Mouse (Mus musculus): Measurements from ENCODE around the gene Tbc1d10a.

- TF ChIP-seq CTCF (IDR thresholded peaks at IDR 0.05; ENCODE audit: low read depth, low read length) (no peak), POLR2A (IDR thresholded peaks at IDR 0.05; ENCODE audit: insufficient read depth, low read length) (no peak)
These were observed 6.2 kb downstream of the Tbc1d10a start for GRCm38 (mm10) chr11:4192757-4193156.
